Mouse (Mus musculus) layer of hippocampus, postnatal 14 days (tissue): Measurements from ENCODE around the gene Adamts7. TPM values are rescaled to one million over a fixed set of nuclear protein-coding genes. Genes with fewer than 3 reads are reported as not detected.

ENCODE experiments used
- DNase-seq, 2 experiments: peaks; one replicate each; pipeline ENCODE4 v3.0.0; 2021 to 2022; ENCODE audit warnings: low spot score in 2 of 2, mixed read lengths in 1 of 2
- total RNA-seq, 2 experiments: library from RNA; stranded (reverse); gene quantifications; 2 replicates each; pipeline ENCODE4 v1.2.3; 2021

Gene Adamts7
- total RNA-seq, 2 experiments from 2014 or later = 1.3 to 1.5 TPM

DNA sequence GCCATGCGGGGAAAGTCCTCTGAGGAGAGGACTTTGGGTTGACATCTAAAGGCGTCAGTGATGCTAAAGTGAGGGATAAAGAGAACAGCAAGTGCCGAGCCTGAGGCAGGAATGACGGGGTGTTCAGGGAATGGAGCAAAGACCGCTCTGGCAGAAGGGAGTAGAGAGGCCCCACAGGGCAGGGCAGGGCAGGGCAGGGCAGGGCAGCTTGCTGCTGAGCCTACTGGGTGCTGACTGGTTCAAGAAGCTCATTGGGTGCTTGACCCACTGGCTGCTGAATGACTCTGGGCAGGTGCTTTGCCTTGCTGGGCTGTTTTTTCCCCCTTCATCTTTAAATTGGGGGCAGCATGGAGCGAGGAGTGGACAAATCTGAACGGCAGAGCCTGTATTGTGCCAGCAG is 33.4 kb downstream of the Adamts7 start:
- DNase-seq = no peak

DNA sequence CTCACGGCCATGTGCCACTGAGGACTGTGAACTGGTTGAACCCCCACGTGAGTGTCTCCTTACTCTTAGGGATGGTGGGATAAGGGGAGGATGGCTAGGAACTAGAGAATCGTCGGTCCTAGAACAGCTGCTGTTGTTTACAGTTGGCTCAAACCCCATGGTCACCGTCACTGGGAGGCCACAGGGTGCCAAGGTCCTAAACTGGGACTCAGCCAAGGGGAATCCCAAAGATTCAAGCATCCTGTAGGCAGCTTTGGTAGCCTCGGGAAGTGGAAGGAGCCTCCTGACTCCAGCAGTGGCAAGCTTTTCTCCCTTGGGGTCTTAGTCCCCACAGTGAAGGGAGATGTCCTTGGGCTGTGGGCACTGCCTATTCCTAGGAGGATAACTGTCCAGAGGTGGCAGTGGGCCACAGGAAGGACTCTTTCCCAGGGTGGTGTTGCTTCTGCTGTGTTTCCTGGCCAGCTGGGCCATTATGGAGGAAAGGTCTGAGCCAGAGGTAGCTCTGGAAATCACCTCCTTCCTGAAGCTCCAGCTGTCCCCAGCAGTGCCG is 34.3 kb downstream of the Adamts7 start:
- no peak for DNase-seq

DNA sequence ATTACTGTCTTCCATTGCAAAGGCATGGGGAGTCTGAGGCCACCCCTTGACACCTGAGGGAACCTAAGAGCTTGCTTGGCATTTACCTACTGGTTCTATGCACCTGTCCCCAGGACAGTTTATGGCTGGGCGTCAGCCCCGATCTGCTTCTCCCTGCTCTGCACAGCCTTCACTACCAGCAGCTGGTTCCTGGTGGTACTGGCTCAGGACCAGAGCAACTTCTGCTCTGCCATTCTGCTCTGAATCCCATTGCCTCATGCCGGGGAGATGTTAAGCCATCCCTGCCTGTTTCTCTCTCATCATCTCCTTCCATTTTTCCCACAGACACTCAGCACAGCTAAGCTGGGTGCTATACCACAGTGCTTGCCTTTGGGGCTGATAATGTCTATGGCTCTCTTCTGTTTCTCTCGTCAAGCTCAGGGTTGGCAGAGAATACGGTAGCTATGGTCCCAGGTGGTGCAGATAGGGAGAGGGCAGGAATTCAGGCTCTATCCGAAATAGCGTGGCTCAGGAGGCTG is 35.1 kb downstream of the Adamts7 start:
- DNase-seq = peak; percentile 40 to 50

DNA sequence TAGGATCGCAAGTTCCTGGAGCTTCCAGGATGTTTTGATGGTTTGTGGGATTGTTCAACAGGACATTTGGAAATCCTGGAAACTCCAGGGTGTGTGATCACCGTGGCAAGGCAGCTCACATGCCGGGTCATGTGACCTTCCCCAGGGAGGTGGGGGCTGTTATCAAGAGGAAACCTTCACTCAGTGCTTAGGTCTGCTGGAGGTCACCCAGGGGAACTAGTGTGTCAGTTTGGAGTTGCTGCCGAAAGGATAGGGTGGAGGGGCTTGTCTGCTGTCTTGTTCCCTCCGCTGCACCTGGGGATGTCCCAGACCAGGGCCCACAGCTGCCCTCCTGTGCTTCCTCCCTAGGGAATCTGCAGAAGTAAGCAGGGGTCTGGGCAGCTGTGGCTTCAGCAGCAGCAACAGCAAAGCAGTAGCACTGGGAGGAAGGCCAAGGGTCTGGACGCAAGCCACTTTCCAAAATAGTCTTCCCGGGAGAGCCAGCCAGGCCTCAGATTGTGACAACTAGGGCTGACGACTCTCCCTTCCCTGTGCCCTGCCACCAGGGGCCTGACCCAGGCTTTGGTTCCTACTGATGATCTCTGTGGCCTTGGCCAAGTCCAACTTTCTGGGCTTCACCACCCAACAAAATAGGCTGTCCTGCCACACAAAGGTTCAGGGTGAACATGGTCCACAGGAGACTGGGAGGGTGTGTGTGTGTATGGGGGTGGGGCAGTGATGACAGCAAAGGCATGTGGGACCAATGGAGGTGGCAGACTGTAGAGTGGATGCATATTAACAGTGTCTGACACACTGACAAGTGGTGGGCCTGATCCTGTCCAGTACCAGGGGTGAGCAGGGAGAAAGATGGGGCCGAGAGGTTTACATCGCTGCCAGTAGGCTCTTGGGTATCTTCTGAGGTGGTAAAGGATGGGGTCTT is 35.9 kb downstream of the Adamts7 start:
- DNase-seq = peak; percentile 31 to 55

DNA sequence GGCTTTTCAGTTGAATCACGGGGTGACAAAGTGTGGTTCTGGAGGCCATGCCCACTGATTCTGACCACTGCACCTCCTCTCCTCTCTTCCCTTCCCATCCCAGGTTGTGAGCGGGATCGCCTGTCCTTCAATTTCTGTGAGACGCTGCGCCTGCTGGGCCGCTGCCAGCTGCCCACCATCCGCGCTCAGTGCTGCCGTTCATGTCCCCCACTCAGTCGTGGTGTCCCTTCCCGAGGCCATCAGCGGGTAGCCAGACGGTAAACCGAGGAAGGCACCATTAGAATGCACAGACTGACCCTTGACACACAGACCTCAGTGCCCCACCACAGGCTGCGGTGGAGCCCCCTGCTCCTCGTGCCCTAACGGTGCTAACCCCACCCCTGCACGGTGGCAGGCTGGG is 36.7 kb downstream of the Adamts7 start:
- no peak for DNase-seq

GRCm38 (mm10) chr9:90200501-90200900 is 37.6 kb downstream of the Adamts7 start:
- no peak for DNase-seq

DNA sequence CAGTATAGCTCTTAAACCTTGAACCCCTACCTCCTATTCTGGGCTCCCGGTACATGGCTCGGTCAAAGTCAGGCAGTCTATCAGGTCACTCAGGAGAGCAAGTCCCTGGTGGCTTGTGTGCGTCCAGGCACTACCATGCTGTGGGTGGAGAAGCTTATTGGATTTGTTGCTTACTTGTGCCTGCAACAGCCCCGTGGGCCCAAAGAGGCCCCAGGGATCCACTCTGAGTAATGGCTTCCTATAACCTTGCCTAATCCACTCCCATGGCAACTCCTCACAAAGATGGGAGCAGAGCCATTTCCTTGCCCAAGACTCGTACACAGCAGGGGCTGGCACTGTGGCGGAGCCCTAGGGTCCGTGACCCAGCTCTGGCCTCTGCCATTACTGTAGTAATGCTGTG is 38.2 kb downstream of the Adamts7 start:
- DNase-seq = no peak

- DNase-seq = no peak
Measured at GRCm38 (mm10) chr9:90201541-90201940, 38.7 kb downstream of the Adamts7 start.

- DNase-seq = no peak
Measured at GRCm38 (mm10) chr9:90203233-90203632, 40.4 kb downstream of the Adamts7 start.

GRCm38 (mm10) chr9:90204396-90204915 is 41.6 kb downstream of the Adamts7 start:
- no peak for DNase-seq

DNA sequence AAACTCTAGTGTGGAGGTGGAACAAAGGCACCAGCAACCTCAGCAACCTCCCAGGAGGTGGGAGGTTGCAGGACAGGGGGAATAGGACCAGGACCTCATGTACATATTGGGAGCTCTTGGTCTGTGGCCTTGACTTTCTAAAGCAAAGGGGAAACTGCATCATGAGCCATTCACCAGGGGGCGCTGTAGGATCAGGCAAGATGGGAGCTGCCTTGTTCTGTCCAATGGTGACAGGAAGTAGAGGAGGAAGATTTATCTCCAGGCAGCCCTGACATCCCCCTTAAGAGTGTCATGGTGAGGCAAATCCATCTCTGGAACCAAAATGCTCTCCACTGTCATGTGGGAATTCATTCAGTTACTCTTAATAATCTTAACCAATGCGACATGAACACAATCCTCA is 43.6 kb downstream of the Adamts7 start:
- peak; percentile 74 to 81 for DNase-seq

DNA sequence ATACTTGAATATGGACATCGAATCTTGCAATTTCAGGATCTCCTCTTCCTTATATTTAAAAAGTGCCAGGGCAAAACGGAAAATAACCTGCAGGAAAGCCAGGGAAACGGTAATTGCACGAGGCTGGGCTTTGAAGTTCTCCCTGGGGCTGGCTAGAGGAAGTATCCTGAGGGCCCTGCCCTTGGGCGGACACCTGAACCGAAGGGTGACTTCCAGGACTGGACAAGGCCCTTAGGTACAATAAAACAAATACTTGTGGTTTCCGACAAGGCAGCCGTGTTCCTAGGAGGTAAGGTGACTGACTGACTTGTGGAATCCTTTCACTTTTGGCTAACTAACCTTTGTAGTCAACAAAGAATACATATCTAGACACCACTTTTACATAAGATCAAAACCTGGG is 44.9 kb downstream of the Adamts7 start:
- no peak for DNase-seq

GRCm38 (mm10) chr9:90208655-90209054 is 45.8 kb downstream of the Adamts7 start:
- DNase-seq = no peak

DNA sequence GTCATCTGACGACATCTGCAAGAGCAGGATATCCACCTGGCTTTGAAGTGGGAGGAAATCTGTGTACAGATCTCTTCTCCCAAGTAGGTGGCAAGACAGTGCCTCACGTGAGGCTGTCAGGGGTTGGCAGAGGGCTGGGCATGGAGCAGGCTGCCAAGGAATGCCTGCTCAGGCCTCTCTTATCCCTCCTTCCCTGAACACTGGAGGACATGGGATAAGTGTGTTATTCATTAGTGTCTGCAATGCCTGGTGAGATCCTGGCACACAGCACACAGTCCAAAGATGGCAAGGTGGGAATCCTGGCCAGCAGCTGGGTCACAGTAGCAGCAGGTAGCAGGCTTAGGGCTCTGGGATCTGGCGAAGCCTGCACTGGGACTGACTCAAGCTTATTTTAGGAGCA is 50.3 kb downstream of the Adamts7 start:
- no peak for DNase-seq

- DNase-seq = no peak
Measured at GRCm38 (mm10) chr9:90216259-90217001, 53.6 kb downstream of the Adamts7 start.

DNA sequence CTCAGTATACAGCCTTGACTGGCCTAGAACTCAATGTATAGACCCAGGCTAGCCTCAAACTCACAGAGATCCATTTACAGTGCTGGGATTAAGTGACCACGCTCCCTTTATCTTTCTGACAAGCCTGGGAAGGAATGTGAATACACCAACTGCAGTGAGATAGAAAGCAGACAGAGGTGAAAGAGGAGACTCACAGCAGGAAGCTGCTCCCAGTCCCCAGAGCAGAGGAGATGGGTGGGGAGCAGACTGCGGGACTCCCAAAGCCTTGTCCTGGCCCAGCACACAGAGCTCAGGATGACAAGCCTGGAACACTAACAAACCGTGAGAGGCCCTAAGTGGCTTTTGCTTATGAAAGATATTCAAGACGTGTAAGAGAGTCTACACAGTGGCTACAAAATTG is 54.6 kb downstream of the Adamts7 start:
- DNase-seq = no peak

GRCm38 (mm10) chr9:90222275-90222674 is 59.4 kb downstream of the Adamts7 start:
- DNase-seq = no peak

- DNase-seq = no peak
Measured at GRCm38 (mm10) chr9:90226081-90226741, 63.3 kb downstream of the Adamts7 start.

- DNase-seq = no peak
Measured at GRCm38 (mm10) chr9:90226742-90227096, 63.9 kb downstream of the Adamts7 start.

DNA sequence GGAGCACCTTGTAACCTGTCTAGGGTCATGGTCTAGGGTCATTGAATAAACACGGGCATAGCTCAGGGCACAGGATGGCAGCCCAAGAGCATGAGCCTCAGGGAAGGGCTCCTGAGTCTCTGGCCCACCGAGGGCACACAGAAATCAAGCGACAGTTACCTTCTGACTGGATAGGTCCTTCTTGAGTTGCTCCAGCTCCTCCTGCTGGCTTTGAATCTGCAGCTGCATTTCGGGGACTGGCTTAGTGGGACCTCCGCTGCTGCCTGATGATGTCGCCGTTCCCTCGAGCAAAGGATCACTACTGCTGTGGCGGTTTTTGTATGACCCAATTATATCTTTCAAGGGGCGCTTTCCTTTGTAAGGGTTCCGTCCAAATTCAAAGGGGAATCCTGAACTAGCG is 64.3 kb downstream of the Adamts7 start:
- DNase-seq = no peak
